Mouse (Mus musculus) forebrain, embryonic 14.5 days (tissue): Measurements from ENCODE around the gene Rapgef4. TPM values are rescaled to one million over a fixed set of nuclear protein-coding genes. Genes with fewer than 3 reads are reported as not detected.
A peak's percentile ranks its signal among the peaks of the same experiment; 100 is the strongest.

ENCODE experiments used
- ATAC-seq: fragments of 200-750 bp; cut with Nextera tagmentation; 2 replicates; pipeline ENCODE4 v1.8.0; 2017; ENCODE audit warnings: mild to moderate bottlenecking, moderate library complexity
- DNase-seq: peaks from one replicate; pipeline ENCODE4 v3.0.0-alpha.2; 2015; ENCODE audit warnings: low spot score
- H3K27ac ChIP-seq: fragments of 300-500 bp; sonication (generic); 2 replicates; pipeline ENCODE4 v1.5.1; 2014; ENCODE audit warnings: low read depth, mild to moderate bottlenecking, control low read depth, low read length, moderate library complexity
- H3K27me3 ChIP-seq: fragments of 300-500 bp; sonication (generic); replicated peaks from 2 replicates; pipeline ENCODE4 v1.6.1; 2014; ENCODE audit warnings: low read length, control low read depth, mixed read lengths; ENCODE audit not compliant: control insufficient read depth, insufficient read depth
- H3K36me3 ChIP-seq: fragments of 300-500 bp; sonication (generic); 2 replicates; pipeline ENCODE4 v1.6.1; 2014; ENCODE audit warnings: low read length, control low read depth; ENCODE audit not compliant: control insufficient read depth, insufficient read depth
- H3K4me1 ChIP-seq: fragments of 300-500 bp; sonication (generic); 2 replicates; pipeline ENCODE4 v1.6.1; 2014; ENCODE audit warnings: antibody characterized with exemption, low read length, control low read depth; ENCODE audit not compliant: control insufficient read depth, insufficient read depth
- H3K4me2 ChIP-seq: fragments of 300-500 bp; sonication (generic); 2 replicates; pipeline ENCODE4 v1.6.1; 2014; ENCODE audit warnings: mild to moderate bottlenecking, control low read depth, low read length
- H3K4me3 ChIP-seq: fragments of 300-500 bp; sonication (generic); 2 replicates; pipeline ENCODE4 v1.5.1; 2014; ENCODE audit warnings: low read depth, low read length, control low read depth
- H3K9ac ChIP-seq: fragments of 300-500 bp; sonication (generic); 2 replicates; pipeline ENCODE4 v1.6.1; 2014; ENCODE audit warnings: mild to moderate bottlenecking, low read length, control low read depth, moderate library complexity
- H3K9me3 ChIP-seq: fragments of 300-500 bp; sonication (generic); replicated peaks from 2 replicates; pipeline ENCODE4 v1.6.1; 2016; ENCODE audit warnings: low read length, control low read depth, mixed read lengths; ENCODE audit not compliant: control insufficient read depth
- WGBS: fragments of 180-500 bp; shearing (Covaris S2); extraction: QIAGEN DNeasy Blood & Tissue Kit; methylation state at CpG from one replicate; pipeline ENCODE4 v1.1.7; 2014; 5-methylcytosine and 5-hydroxymethylcytosine counted together
- polyA plus RNA-seq: library from polyadenylated mRNA; unstranded; fragments of >200 nt; fragmentation: Nextera tagmentation; extraction: Ambion mirVana; gene quantifications from 2 replicates; pipeline ENCODE4 v1.2.1, GENCODE M21; 2014

Rapgef4 gene
- polyA plus RNA-seq, 1 experiment from 2014 or later: 6.2 TPM

DNA sequence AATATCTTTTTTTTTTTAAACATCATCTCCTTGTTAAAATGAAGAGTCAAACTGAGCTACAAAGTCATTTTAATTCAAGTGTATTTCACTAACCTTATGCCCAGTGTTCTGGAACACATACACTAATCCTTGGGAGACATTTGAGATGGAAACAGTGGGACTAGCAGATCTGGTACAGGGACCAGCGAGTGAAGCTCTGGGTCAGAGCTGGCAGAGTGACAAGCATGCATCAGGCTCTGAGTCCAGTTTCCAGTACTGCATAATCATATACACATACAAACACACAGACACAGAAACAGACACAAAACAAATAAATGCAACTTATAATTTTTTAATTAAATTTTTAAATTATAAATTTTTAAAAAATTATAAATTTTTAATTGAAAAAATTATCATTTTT lies 48.0 kb downstream of the Rapgef4 start:
- no peak overlapping the region for H3K4me2 ChIP-seq
- no peak overlapping the region for H3K9ac ChIP-seq
- no peaks in the 10 kb centered on the region for H3K36me3 ChIP-seq
- H3K9me3 ChIP-seq: no peaks in the 10 kb centered on the region
- 76% methylated on average over 1 of the region's 1 CpGs for WGBS
- ATAC-seq (no peak), DNase-seq (no peak)
- H3K27me3 ChIP-seq: no peaks in the 10 kb centered on the region
- no peak overlapping the region for H3K27ac ChIP-seq
- H3K4me1 ChIP-seq: no peaks in the 10 kb centered on the region
- H3K4me3 ChIP-seq: no peak overlapping the region

DNA sequence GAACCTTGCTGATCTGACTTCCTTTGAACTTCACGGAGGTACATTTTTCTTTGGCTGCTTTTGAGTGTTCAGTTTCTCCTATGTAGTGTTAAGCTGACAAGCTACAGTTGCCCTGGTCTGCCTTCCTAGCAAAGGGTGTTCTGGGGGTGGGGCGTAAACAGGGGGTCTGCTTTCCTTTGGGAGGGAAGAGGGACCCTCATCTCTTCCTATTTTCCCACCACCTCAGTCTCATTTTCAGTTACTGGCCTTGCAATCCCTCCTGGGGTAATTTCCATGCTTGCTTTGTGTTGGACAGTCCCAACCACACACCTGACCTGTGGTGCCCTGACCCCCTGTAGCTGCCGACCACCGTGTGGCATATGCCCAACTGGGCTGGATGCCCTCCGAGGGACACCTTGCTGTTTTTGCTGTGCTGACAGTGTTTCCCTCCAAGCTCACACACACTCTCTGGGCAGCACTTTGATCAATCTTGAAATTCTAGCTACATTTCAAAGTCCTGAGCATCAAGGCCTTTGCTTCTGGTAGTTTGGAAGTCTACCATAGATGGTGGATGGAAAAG lies 48.6 kb downstream of the Rapgef4 start:
- H3K9me3 ChIP-seq: no peaks in the 10 kb centered on the region
- no peak for DNase-seq
- no peak for ATAC-seq
- no peaks in the 10 kb centered on the region for H3K4me1 ChIP-seq
- no peaks in the 10 kb centered on the region for H3K36me3 ChIP-seq
- H3K27ac ChIP-seq: no peak overlapping the region
- no peaks in the 10 kb centered on the region for H3K27me3 ChIP-seq
- H3K4me2 ChIP-seq: no peak overlapping the region
- H3K4me3 ChIP-seq: no peak overlapping the region
- no peak overlapping the region for H3K9ac ChIP-seq
- 88% methylated on average over 5 of the region's 5 CpGs for WGBS

GRCm38 (mm10) chr2:72031717-72032116 lies 50.7 kb downstream of the Rapgef4 start:
- H3K9me3 ChIP-seq: no peaks in the 10 kb centered on the region
- no peak for ATAC-seq
- H3K9ac ChIP-seq: no peak overlapping the region
- H3K27me3 ChIP-seq: no peaks in the 10 kb centered on the region
- no peak overlapping the region for H3K27ac ChIP-seq
- H3K4me2 ChIP-seq: no peak overlapping the region
- no peaks in the 10 kb centered on the region for H3K36me3 ChIP-seq
- H3K4me1 ChIP-seq: no peaks in the 10 kb centered on the region
- 81% methylated on average over 5 of the region's 5 CpGs for WGBS
- no peak overlapping the region for H3K4me3 ChIP-seq
- no peak for DNase-seq

DNA sequence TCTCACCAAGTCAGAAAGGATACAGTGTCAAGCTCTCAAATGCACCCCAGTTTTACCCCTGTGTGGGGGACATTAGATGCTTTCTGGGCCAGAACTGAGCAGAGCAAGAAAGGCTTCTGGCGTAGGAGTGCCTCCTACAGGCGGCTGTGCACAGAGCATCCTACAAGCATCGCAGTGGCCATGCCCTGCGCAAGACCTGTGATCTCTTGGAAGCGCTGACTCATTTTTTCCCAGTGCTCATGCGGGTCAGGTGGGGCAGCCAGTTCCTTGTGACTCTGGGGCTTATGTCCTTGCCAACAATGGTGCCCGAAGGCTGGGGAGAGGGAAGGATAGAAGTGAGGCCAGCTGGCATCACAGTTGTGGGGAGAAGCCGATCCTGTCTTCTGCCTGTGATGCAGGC lies 54.6 kb downstream of the Rapgef4 start:
- H3K9ac ChIP-seq: no peak overlapping the region
- DNase-seq (no peak), ATAC-seq (no peak)
- no peak overlapping the region for H3K4me2 ChIP-seq
- H3K27ac ChIP-seq: no peak overlapping the region
- WGBS: 58% methylated on average over 8 of the region's 8 CpGs
- no peaks in the 10 kb centered on the region for H3K9me3 ChIP-seq
- H3K36me3 ChIP-seq: no peaks in the 10 kb centered on the region
- no peaks in the 10 kb centered on the region for H3K27me3 ChIP-seq
- no peak overlapping the region for H3K4me3 ChIP-seq
- peaks cover 7% of the 10 kb centered on the region; the same call in 1 of the 2 replicates for H3K4me1 ChIP-seq

GRCm38 (mm10) chr2:72037357-72037756 lies 56.3 kb downstream of the Rapgef4 start:
- 91% methylated on average over 5 of the region's 5 CpGs for WGBS

DNA sequence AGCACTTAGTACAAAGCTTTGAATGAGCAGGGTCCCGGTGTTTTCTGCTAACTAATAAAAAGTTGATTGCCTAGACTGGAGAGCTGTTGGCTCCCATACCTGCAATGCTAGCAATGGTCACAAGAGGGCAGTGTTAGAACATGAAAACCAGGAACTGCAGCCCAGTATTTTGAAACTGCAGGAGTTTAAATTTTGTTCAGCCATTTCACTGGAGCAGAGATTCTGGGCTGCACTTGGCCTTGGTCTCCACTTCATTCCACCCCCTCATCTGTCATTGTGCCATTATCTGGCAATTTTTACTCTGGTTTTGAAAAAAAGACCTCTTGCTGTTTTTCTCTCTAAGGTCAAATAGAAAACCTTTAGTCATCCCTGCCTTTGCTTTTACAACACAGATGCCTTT lies 57.2 kb downstream of the Rapgef4 start:
- Histone ChIP-seq H3K27ac (no peak overlapping the region), H3K4me1 (peaks cover 7% of the 10 kb centered on the region; the same call in 1 of the 2 replicates), H3K9me3 (no peaks in the 10 kb centered on the region), H3K36me3 (no peaks in the 10 kb centered on the region), H3K9ac (no peak overlapping the region; the same call in 1 of the 2 replicates), H3K4me3 (no peak overlapping the region), H3K27me3 (no peaks in the 10 kb centered on the region), H3K4me2 (0 out of 2 replicates have a peak overlapping the region, but pooled peaks have one; percentile 26)
- WGBS: 30% methylated on average over 1 of the region's 1 CpGs
- ATAC-seq (peak; percentile 57; the same call in 1 of the 2 replicates), DNase-seq (peak; percentile 93)

More at GRCm38 (mm10) chr2:72037357-72037756, 56.3 kb downstream of the Rapgef4 start:
- no peak overlapping the region for H3K4me3 ChIP-seq
- peaks cover 7% of the 10 kb centered on the region; the same call in 1 of the 2 replicates for H3K4me1 ChIP-seq
- DNase-seq: no peak
- no peak overlapping the region for H3K4me2 ChIP-seq
- no peaks in the 10 kb centered on the region for H3K9me3 ChIP-seq
- H3K27me3 ChIP-seq: no peaks in the 10 kb centered on the region
- no peaks in the 10 kb centered on the region for H3K36me3 ChIP-seq
- H3K9ac ChIP-seq: no peak overlapping the region
- H3K27ac ChIP-seq: no peak overlapping the region
- ATAC-seq: no peak

- peak overlapping the region; percentile 9; the same call in 1 of the 2 replicates for H3K9ac ChIP-seq
These were observed 57.7 kb downstream of the Rapgef4 start for GRCm38 (mm10) chr2:72038651-72039251.

DNA sequence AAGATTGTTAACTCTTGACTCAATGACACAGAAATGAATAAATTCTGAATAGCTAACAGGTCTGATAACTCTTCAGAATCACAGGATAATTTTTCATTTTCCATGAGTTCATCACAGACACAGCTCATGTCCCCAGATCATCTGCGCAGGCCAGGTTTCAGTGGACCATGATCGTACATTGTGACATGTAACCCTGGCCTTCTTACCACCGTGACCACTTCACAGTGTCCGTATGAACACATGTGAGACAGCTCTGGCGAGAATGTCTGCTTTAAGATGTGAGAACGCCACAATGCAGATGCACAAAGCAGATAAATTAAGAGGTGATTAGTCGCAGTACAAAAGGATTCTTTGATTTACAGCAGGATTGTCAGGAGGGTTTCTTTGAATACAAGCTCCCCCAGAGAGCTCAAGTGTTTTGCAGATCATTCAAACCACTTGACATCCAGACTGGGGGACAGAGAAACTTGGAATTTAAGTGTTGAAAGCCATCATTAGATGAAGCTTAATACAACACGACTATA lies 58.5 kb downstream of the Rapgef4 start:
- WGBS: 31% methylated on average over 8 of the region's 8 CpGs
- ATAC-seq (no peak), DNase-seq (no peak)

More at GRCm38 (mm10) chr2:72038651-72039251, 57.7 kb downstream of the Rapgef4 start:
- H3K27ac ChIP-seq: peak overlapping the region; percentile 36; the same call in 1 of the 2 replicates
- ATAC-seq: peak; percentile 67
- no peak overlapping the region for H3K4me3 ChIP-seq
- no peaks in the 10 kb centered on the region for H3K27me3 ChIP-seq
- H3K4me1 ChIP-seq: peaks cover 7% of the 10 kb centered on the region; the same call in 1 of the 2 replicates
- H3K4me2 ChIP-seq: peak overlapping the region; percentile 26
- no peaks in the 10 kb centered on the region for H3K36me3 ChIP-seq
- H3K9me3 ChIP-seq: no peaks in the 10 kb centered on the region
- peak; percentile 64 for DNase-seq
- 50% methylated on average over 18 of the region's 18 CpGs for WGBS

DNA sequence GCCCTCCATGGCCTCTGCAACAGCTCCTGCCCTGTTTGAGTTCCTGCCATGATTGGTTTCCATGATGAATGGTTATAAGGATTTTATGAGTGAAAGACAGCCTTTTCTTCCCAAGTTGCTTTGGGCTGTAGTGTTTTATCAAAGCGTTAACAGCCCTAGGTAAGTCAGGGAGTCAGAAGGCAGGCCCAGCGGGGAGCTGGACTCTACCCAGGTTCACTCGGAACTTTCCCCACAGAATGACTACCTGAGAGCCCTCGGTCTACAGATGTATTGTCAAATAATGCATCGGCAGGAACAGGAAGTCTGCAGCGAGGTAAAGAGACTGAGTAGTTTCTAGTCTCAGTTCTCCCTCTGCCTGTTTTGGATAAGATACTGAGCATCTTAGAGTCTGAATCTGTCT lies 60.0 kb downstream of the Rapgef4 start:
- Histone ChIP-seq H3K27me3 (no peaks in the 10 kb centered on the region), H3K9me3 (no peaks in the 10 kb centered on the region), H3K4me2 (no peak overlapping the region), H3K4me3 (no peak overlapping the region), H3K27ac (no peak overlapping the region), H3K36me3 (no peaks in the 10 kb centered on the region), H3K4me1 (peaks cover 7% of the 10 kb centered on the region; the same call in 1 of the 2 replicates), H3K9ac (no peak overlapping the region)
- ATAC-seq (no peak), DNase-seq (no peak)
- 94% methylated on average over 6 of the region's 6 CpGs for WGBS

More for the DNA sequence above, 58.5 kb downstream of the Rapgef4 start:
- no peak overlapping the region for H3K4me3 ChIP-seq
- H3K4me1 ChIP-seq: peaks cover 7% of the 10 kb centered on the region; the same call in 1 of the 2 replicates
- no peaks in the 10 kb centered on the region for H3K27me3 ChIP-seq
- H3K36me3 ChIP-seq: no peaks in the 10 kb centered on the region
- no peak overlapping the region for H3K27ac ChIP-seq
- H3K4me2 ChIP-seq: no peak overlapping the region
- H3K9me3 ChIP-seq: no peaks in the 10 kb centered on the region
- H3K9ac ChIP-seq: no peak overlapping the region
